Mouse (Mus musculus): ENCODE measurements at regions not wholly inside any gene's neighbourhood (a gene's known extent, or its start where the extent isn't known, plus 50 kb on each side); places are given as distances from the start of the nearest gene placed in this dataset.

DNA sequence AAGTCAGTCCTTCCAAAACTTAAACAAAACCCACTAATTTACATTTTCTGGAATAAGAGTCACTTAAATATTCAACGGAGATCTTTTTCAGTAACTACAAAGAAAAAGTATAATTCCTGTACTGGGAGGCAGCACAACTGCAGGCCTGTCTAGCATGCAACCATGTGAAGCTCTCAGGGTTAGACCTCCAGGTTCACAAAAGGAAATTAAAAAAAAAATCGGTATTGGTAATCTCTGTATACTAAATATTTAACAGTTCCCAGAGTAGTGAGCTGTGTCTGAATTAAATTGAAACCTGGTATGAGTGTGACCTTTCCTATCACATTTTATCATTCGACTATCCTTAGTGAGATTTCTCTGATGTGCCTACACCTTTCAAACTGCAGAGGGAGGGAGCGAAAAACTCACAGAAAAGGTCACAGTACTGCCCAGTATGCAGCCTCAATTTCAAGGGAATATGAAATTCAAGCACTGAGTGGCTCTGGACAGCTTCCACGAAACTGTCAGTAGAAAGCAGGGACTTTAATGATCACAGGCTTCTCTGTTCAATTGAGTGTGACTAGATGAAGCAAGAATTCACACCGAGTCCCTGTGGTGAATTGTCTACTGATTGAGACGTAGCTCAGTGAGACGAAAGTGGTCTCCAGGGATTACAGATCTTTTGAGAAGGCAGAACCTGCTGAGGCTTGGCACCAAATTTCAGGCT, 197.9 kb upstream of the Spock3 start:
- Histone ChIP-seq H3K36me3 (ENCODE audit: insufficient read depth, low read length) (no peaks in the 10 kb centered on the region), H3K27ac (no peak overlapping the region), H3K9ac (replicated peaks; ENCODE audit: low read length) (no peak overlapping the region), H3K4me1 (ENCODE audit: insufficient read depth, low read length) (no peaks in the 10 kb centered on the region), H3K4me3 (ENCODE audit: low read length) (no peak overlapping the region), H3K4me2 (ENCODE audit: low read depth, low read length) (no peak overlapping the region), H3K27me3 (ENCODE audit: insufficient read depth, low read length) (no peaks in the 10 kb centered on the region), H3K9me3 (ENCODE audit: low read length) (no peaks in the 10 kb centered on the region)
- ATAC-seq = peak; percentile 93
- DNase-seq (ENCODE audit: low spot score) = peak; percentile 79
- TF ChIP-seq CTCF (IDR thresholded peaks at IDR 0.05; ENCODE audit: low read depth) = no peak
- 32% methylated on average over 8 of the region's 8 CpGs for WGBS

DNA sequence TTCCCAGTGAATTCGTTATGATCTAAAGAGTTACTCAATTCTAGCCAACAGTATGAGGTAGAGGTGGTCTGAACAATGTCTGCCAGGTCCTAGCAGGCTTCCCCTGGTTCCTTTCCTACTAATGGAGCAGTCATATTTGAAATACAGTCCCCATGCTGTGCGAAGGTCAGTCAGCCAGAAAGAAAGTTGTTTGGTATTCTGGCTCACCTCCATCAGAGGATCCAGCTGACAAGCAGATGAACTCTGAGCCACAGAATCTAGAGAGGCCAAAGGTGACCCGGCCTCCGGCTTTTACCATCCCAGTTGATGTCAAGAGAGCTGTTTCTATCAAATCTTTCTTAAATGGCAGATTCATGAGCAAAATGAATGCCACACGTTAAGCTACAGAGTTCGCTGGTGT, 177.0 kb upstream of the Spock3 start:
- H3K4me1 ChIP-seq (ENCODE audit: insufficient read depth, low read length) = no peaks in the 10 kb centered on the region
- H3K4me3 ChIP-seq (ENCODE audit: low read length) = no peak overlapping the region
- H3K9me3 ChIP-seq (ENCODE audit: low read length) = no peaks in the 10 kb centered on the region
- H3K27ac ChIP-seq = no peak overlapping the region
- H3K9ac ChIP-seq (replicated peaks; ENCODE audit: low read length) = no peak overlapping the region
- 61% methylated on average over 6 of the region's 6 CpGs for WGBS
- ATAC-seq = no peak
- no peaks in the 10 kb centered on the region for H3K36me3 ChIP-seq (ENCODE audit: insufficient read depth, low read length)
- no peaks in the 10 kb centered on the region for H3K27me3 ChIP-seq (ENCODE audit: insufficient read depth, low read length)
- DNase-seq (ENCODE audit: low spot score) = peak; percentile 6
- no peak for TF ChIP-seq CTCF (IDR thresholded peaks at IDR 0.05; ENCODE audit: low read depth)
- H3K4me2 ChIP-seq (ENCODE audit: low read depth, low read length) = no peak overlapping the region

DNA sequence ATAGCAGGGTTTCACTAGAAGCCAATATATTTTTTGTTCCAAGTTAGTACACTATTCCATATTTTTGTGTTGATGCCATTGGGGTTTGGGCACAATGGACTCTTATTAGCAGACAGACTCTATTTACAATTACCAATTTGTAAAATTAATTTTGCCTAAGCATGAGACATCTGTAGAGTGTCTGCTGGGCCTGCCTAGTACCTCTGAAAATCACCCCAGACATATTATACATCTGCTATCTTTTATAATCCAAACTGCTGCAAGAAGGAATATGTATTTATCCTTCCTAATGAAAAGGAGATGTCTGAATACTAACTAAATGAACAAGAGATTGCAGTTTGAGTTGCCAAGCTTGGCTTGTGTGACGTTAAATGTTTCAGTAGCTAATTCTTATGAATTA, 146.3 kb upstream of the Spock3 start:
- H3K36me3 ChIP-seq (ENCODE audit: insufficient read depth, low read length) = no peaks in the 10 kb centered on the region
- no peak overlapping the region for H3K9ac ChIP-seq (replicated peaks; ENCODE audit: low read length)
- TF ChIP-seq CTCF (IDR thresholded peaks at IDR 0.05; ENCODE audit: low read depth) = no peak
- 87% methylated on average over 1 of the region's 1 CpGs for WGBS
- no peak overlapping the region for H3K4me2 ChIP-seq (ENCODE audit: low read depth, low read length)
- H3K4me1 ChIP-seq (ENCODE audit: insufficient read depth, low read length) = no peaks in the 10 kb centered on the region
- DNase-seq (ENCODE audit: low spot score) = no peak
- H3K27ac ChIP-seq = no peak overlapping the region
- H3K9me3 ChIP-seq (ENCODE audit: low read length) = no peaks in the 10 kb centered on the region
- no peak overlapping the region for H3K4me3 ChIP-seq (ENCODE audit: low read length)
- H3K27me3 ChIP-seq (ENCODE audit: insufficient read depth, low read length) = no peaks in the 10 kb centered on the region
- ATAC-seq = no peak

Measured in hindbrain, postnatal 0 days (tissue).